Mouse (Mus musculus) stomach, embryonic 14.5 days (tissue): ENCODE results near the gene Plch2. TPM values are rescaled to one million over a fixed set of nuclear protein-coding genes. Genes with fewer than 3 reads are reported as not detected.

Experiments
- ATAC-seq: fragments of 200-750 bp; cut with Nextera tagmentation; 2 replicates; pipeline ENCODE4 v1.8.0; 2017; ENCODE audit warnings: low read depth, moderate TSS enrichment; ENCODE audit not compliant: insufficient number of reproducible peaks, insufficient read depth, low FRiP score
- H3K27ac ChIP-seq: fragments of 300-500 bp; sonication (generic); 2 replicates; pipeline ENCODE4 v1.5.1; 2014; ENCODE audit warnings: mild to moderate bottlenecking, low read length, moderate library complexity, mixed read lengths
- H3K27me3 ChIP-seq: fragments of 300-500 bp; sonication (generic); 2 replicates; pipeline ENCODE4 v1.6.1; 2014; ENCODE audit warnings: low read length, control low read depth, mixed read lengths; ENCODE audit not compliant: control insufficient read depth, insufficient read depth
- H3K36me3 ChIP-seq: fragments of 300-500 bp; sonication (generic); 2 replicates; pipeline ENCODE4 v1.6.1; 2014; ENCODE audit warnings: mild to moderate bottlenecking, control low read depth, low read length, moderate library complexity, mixed read lengths; ENCODE audit not compliant: control insufficient read depth, insufficient read depth
- H3K4me1 ChIP-seq: fragments of 300-500 bp; sonication (generic); 2 replicates; pipeline ENCODE4 v1.6.1; 2014; ENCODE audit warnings: low read length, control low read depth, mixed read lengths; ENCODE audit not compliant: control insufficient read depth, insufficient read depth
- H3K4me2 ChIP-seq: fragments of 300-500 bp; sonication (generic); replicated peaks from 2 replicates; pipeline ENCODE4 v1.6.1; 2014; ENCODE audit warnings: low read depth, low read length, control low read depth
- H3K4me3 ChIP-seq: fragments of 300-500 bp; sonication (generic); 2 replicates; pipeline ENCODE4 v1.5.1; 2014; ENCODE audit warnings: low read depth, low read length, control low read depth
- H3K9ac ChIP-seq: fragments of 300-500 bp; sonication (generic); replicated peaks from 2 replicates; pipeline ENCODE4 v1.6.1; 2014; ENCODE audit warnings: low read depth, mild to moderate bottlenecking, control low read depth, low read length, moderate library complexity, mixed read lengths
- H3K9me3 ChIP-seq: fragments of 300-500 bp; sonication (generic); 2 replicates; pipeline ENCODE4 v1.6.1; 2016; ENCODE audit warnings: low read depth, low read length, control low read depth; ENCODE audit not compliant: control insufficient read depth
- WGBS: fragments of 180-500 bp; shearing (Covaris S2); extraction: QIAGEN DNeasy Blood & Tissue Kit; methylation state at CpG from one replicate; pipeline ENCODE4 v1.1.7; 2014; 5-methylcytosine and 5-hydroxymethylcytosine counted together
- polyA plus RNA-seq: library from polyadenylated mRNA; unstranded; fragments of >200 nt; fragmentation: Nextera tagmentation; extraction: Ambion mirVana; gene quantifications from 2 replicates; pipeline ENCODE4 v1.2.1, GENCODE M21; 2014

The Plch2 gene
- polyA plus RNA-seq, 1 experiment from 2014 or later = 25.9 TPM

DNA sequence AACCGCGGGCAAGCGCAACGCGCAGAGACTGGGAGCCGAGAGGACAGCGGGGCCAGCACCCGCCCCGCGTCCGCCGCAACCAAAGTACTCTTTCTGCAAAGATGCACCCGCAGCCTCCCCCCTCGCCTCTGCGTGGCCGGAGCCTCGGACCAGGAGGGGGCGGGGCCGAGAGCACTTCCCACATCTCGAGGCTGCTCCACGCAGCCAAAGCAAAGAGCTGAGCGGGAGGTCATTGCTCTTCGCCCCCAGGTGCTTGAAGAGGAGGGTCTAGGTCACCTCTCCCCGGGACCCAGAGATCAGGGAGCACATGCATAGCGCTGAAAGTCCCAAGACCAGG, 13.3 kb downstream of the Plch2 start:
- no peaks in the 10 kb centered on the region for H3K9me3 ChIP-seq
- no peak overlapping the region for H3K9ac ChIP-seq
- peak overlapping the region; percentile 59 for H3K4me2 ChIP-seq
- ATAC-seq = no peak
- 2% methylated on average over 19 of the region's 25 CpGs for whole genome bisulfite sequencing
- H3K27ac ChIP-seq = no peak overlapping the region
- H3K36me3 ChIP-seq = no peaks in the 10 kb centered on the region
- H3K4me3 ChIP-seq = peak overlapping the region; percentile 29
- H3K27me3 ChIP-seq = peaks cover 28% of the 10 kb centered on the region
- H3K4me1 ChIP-seq = no peaks in the 10 kb centered on the region

DNA sequence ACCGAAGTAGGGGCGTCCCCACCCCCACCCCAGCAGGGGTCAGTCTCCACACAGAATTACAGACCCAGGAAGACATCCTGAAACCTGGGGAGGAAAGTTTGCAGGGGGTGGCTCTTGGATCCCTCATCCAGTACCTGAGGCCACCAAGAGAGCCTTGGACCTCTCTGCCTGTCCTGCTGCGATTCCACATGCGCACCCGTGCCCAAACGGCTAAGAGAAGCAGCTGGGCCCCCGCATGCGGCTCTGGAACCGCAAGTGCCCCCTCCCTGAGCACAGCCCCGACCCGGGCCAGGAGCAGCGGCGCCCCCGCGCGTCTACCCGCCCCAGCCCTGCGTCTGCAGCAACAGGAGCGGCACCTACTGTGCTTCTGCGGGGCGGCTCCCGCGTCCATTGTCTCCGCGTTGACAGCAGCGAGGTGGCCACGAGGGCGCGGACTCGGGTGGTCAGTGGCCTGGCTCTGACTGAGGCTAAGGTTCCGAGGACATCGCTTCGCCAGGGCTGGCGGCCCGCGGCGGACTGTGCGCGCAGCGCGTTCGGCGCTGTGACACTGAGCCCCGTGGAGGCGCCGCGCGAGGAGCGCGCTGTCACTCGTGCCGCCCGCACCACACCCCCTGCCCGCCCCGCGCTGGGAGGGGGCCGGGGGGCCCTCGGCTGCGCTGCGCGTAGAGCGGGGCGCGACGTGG, 13.8 kb downstream of the Plch2 start:
- H3K4me3 ChIP-seq = peak overlapping the region; percentile 29
- ATAC-seq = no peak
- no peak overlapping the region for H3K9ac ChIP-seq
- no peaks in the 10 kb centered on the region for H3K36me3 ChIP-seq
- H3K9me3 ChIP-seq = no peaks in the 10 kb centered on the region
- no peak overlapping the region for H3K27ac ChIP-seq
- H3K27me3 ChIP-seq = peaks cover 28% of the 10 kb centered on the region
- WGBS = 5% methylated on average over 65 of the region's 65 CpGs
- peak overlapping the region; percentile 59 for H3K4me2 ChIP-seq
- no peaks in the 10 kb centered on the region for H3K4me1 ChIP-seq

DNA sequence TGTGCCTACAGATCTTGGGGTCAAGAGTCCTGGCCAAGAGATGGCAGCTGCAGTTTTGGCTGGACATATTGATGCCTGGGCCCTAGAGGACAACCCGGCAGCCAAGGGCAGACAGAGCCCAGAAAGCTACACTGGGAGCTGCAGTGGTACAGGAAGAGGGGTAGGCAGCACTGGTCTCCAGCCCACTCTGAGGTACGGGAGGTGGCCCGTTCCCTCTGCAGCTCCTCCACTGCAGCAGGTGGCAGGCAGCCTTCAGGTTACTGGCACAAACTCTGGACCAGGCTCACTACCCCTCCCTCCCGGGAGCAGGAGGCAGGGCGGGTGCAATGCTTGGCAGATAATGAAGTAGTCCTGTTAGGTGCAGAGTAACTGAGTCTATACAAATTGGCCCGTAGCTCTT, 15.9 kb downstream of the Plch2 start:
- Histone ChIP-seq H3K9ac (no peak overlapping the region), H3K4me3 (no peak overlapping the region), H3K4me1 (no peaks in the 10 kb centered on the region), H3K4me2 (no peak overlapping the region), H3K36me3 (no peaks in the 10 kb centered on the region), H3K27me3 (peaks cover 28% of the 10 kb centered on the region), H3K9me3 (no peaks in the 10 kb centered on the region), H3K27ac (no peak overlapping the region)
- WGBS = 72% methylated on average over 6 of the region's 6 CpGs
- ATAC-seq = no peak

DNA sequence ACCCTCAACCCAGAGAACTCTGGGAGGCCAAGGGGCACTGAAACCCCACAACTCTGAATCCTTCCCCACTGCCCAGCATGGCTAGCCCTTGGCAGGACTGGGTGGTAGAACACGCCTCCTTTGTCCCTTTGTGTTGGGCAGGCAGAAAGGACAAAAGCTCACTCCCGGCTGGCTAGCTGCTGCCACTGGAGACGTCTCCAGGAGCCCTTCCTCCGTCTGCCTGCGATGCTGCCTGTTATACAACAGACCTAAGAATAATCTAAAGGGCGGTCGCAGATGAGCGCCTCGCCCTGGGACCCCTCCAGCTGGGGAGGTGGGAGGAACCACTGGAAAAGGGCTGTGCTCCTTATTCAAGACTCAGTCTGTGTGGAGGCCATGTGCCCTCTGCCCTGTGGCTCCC, 16.4 kb downstream of the Plch2 start:
- ATAC-seq = no peak
- no peaks in the 10 kb centered on the region for H3K4me1 ChIP-seq
- H3K9me3 ChIP-seq = no peaks in the 10 kb centered on the region
- H3K9ac ChIP-seq = no peak overlapping the region
- H3K4me2 ChIP-seq = no peak overlapping the region
- no peaks in the 10 kb centered on the region for H3K36me3 ChIP-seq
- peaks cover 28% of the 10 kb centered on the region for H3K27me3 ChIP-seq
- H3K27ac ChIP-seq = no peak overlapping the region
- H3K4me3 ChIP-seq = no peak overlapping the region
- WGBS = 56% methylated on average over 9 of the region's 9 CpGs

DNA sequence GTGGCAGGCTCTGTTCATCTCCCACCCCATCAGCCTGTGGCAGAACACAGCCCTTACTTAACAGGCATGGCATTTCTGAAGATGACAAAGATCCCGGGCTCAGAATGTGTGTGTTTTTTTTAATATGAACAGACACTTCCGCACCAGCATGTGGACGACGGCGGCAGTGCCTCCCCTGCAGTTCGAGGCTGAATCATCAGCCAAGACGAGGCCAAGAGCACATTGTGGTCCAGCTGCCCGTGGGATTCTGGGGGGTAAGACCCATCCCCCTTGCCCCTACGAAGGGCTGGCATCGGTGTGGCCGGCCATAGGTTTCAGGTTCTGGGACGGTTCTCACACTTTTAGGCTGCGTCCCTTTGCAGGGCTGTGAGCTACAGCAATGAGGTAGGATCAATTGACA, 21.8 kb downstream of the Plch2 start:
- H3K36me3 ChIP-seq = no peaks in the 10 kb centered on the region
- H3K9me3 ChIP-seq = no peaks in the 10 kb centered on the region
- WGBS = 70% methylated on average over 13 of the region's 13 CpGs
- H3K4me2 ChIP-seq = no peak overlapping the region
- no peaks in the 10 kb centered on the region for H3K4me1 ChIP-seq
- no peak overlapping the region for H3K9ac ChIP-seq
- no peak overlapping the region for H3K27ac ChIP-seq
- no peaks in the 10 kb centered on the region; the same call in 1 of the 2 replicates for H3K27me3 ChIP-seq
- no peak for ATAC-seq
- no peak overlapping the region for H3K4me3 ChIP-seq

DNA sequence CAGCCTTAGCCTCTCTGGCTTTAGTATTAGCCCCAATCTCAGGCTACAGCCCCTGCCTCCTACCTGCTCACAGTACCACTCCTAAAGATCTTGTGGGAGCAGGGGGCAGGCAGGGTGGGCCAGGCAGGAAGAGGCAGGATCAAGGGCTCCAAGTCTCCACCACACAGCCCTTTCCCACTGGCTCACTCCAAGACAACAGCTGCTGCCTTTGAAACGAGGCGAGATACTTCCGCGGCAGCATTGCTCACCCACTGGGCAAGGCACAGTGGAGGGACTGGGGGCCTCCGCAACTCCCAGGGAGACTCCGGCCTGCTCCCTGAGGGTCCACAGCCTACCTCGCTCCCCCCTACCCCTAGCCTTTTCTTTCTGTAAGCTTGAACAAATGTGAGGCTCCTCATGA, 22.4 kb downstream of the Plch2 start:
- 32% methylated on average over 7 of the region's 7 CpGs for WGBS
- no peaks in the 10 kb centered on the region for H3K9me3 ChIP-seq
- H3K4me3 ChIP-seq = no peak overlapping the region
- H3K36me3 ChIP-seq = no peaks in the 10 kb centered on the region
- H3K27me3 ChIP-seq = no peaks in the 10 kb centered on the region; the same call in 1 of the 2 replicates
- no peaks in the 10 kb centered on the region for H3K4me1 ChIP-seq
- H3K9ac ChIP-seq = no peak overlapping the region
- no peak for ATAC-seq
- no peak overlapping the region for H3K27ac ChIP-seq
- H3K4me2 ChIP-seq = no peak overlapping the region

DNA sequence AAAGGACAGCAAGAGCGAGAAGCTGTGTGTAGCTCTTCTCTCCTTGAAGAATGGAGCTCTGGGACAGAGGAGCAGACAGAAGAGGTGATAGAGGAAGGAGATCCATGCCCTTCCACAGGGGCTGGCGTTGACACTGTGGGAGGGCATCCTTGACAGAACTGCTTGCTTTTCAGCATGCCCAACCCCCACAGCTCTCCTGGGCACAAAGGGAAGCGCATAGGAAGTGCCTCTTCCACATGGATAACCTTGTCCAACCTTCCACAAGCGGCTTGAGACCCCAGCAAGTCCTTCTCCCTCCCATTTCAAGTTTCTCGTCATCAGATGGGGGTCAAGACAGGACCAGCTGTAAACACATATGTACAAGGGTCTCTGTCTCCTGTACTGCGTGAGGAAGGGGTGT, 23.5 kb downstream of the Plch2 start:
- Histone ChIP-seq H3K9me3 (no peaks in the 10 kb centered on the region), H3K27me3 (no peaks in the 10 kb centered on the region; the same call in 1 of the 2 replicates), H3K4me2 (no peak overlapping the region), H3K36me3 (no peaks in the 10 kb centered on the region), H3K4me3 (no peak overlapping the region), H3K9ac (no peak overlapping the region), H3K4me1 (no peaks in the 10 kb centered on the region), H3K27ac (no peak overlapping the region)
- 35% methylated on average over 6 of the region's 6 CpGs for whole genome bisulfite sequencing
- no peak for ATAC-seq

DNA sequence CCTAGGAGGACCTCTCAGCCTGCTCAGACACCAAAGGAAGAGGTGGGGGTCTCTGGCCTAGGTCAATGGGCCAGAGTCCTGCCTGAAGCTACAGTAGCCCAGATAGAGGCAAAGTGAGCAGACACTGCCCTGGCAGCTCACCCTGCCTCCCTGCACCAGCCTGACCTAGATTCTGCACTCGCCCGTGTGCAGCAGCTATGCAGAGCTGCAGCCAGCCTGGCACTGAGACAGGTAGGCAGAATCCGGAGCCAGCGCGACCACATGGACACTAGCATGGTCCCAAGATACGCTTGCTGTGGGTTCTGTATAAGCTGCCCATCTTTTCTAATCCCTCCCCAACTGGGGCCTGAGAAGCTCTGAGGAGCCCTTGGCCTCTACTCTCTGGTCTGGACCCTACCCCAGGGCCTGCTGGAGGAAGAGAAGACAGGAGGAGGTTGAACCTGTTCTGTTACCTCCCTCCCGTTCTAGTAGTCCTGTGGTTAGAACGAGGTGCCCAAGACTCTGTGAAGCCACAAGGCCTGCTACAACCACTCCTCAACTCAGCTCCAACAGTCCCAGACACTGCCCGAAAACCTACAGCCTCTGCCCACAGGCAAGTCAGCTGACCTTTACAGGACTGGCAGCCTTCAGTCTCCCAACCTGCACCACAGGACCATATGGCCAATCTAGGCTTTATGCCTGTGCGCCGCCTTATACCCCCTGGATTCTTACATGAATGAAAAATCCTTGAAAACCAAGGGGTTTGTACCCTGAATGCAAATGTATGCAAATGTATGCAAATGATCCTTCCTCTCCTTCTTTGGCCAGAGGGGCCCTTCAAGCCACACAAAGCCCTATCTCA, 32.2 kb downstream of the Plch2 start:
- Histone ChIP-seq H3K27me3 (no peaks in the 10 kb centered on the region), H3K4me1 (peaks cover 2% of the 10 kb centered on the region), H3K4me3 (no peak overlapping the region), H3K27ac (no peak overlapping the region), H3K9ac (no peak overlapping the region), H3K4me2 (no peak overlapping the region), H3K36me3 (no peaks in the 10 kb centered on the region), H3K9me3 (no peaks in the 10 kb centered on the region)
- ATAC-seq = no peak
- 89% methylated on average over 11 of the region's 11 CpGs for WGBS
